Mouse (Mus musculus): ENCODE measurements around the gene Plekho2.

Plekho2 gene

DNA sequence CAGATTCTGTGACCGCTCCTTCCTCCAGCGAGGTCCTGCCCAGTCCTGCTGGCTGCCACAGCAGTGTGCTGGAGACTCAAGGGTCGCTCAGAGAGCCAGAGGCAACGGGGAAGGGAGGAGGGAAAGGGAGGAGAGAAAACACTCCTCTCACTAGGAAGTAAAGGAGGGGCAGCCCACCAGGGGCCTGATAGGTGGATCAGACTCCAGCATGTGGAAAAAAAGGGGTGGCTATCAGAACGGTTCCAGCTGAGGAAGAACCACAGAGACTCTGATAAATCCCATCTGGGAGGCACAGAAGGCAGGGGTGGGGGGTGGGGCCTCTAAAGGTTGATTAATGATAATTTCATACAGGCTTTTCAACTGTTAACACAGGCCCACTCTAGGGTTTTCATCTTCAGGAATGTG, 24.8 kb downstream of the Plekho2 start:
- DNase-seq (ENCODE audit: extremely low spot score, low read depth, low spot score): no peak

DNA sequence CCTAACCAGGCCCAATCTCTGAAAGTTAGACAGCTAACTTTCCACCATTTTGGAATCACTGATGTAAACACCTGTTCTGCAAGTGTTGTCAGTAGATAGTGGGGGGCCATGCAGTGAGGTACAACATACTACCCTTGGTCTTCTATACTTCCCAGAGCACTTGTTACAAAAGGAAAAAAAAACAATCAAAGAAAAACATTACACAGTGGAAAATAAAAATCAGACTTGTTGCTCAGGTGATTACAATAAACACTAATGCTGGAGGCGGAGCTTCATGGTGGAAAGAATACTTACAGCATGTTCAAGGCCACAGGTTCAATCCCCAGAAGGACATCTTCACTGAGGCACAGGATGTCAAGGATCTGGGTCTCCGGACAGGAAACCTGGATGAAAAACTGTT, 27.1 kb downstream of the Plekho2 start:
- DNase-seq (ENCODE audit: extremely low spot score, low read depth, low spot score): no peak

DNA sequence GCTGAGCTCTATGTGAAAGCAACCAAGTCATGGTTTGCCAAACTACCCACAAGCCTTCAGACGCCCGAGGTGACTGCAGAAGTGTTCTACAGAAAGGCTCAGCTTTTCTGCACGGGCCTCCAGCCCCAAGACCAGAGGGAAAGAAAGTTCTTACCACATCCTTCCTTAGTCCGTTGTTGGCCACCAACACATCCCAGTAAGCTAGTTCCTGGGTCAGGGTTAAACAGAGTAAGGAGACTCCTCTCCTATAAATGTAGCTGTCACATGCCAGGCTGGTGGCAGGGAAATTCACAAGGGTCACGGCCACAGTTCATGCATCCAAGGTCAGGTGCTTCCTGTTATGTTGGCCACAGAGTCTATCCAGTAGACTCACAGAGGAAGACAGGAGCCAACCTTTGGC, 27.7 kb downstream of the Plekho2 start:
- DNase-seq (ENCODE audit: extremely low spot score, low read depth, low spot score): no peak

DNA sequence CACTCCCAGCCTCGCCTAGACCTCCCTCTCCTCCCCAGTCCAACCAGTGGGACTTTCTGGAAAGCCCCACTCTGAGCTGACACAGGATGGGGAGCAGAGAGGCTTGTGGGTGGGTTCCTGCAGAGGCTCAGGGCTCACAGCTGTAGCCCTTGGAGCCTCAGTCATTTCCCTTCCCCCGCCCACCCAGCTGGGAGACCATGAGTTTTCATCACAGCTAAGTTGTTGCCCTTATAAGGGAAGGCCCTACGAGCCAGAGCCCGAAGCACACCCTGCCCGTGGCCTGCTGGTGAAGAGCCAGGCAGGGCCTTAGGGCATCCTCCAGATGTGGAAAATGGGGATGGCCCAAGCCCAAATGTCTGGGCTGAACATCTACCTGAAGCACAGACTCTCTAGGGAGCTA, 28.8 kb downstream of the Plekho2 start:
- no peak for DNase-seq (ENCODE audit: extremely low spot score, low read depth, low spot score)

DNA sequence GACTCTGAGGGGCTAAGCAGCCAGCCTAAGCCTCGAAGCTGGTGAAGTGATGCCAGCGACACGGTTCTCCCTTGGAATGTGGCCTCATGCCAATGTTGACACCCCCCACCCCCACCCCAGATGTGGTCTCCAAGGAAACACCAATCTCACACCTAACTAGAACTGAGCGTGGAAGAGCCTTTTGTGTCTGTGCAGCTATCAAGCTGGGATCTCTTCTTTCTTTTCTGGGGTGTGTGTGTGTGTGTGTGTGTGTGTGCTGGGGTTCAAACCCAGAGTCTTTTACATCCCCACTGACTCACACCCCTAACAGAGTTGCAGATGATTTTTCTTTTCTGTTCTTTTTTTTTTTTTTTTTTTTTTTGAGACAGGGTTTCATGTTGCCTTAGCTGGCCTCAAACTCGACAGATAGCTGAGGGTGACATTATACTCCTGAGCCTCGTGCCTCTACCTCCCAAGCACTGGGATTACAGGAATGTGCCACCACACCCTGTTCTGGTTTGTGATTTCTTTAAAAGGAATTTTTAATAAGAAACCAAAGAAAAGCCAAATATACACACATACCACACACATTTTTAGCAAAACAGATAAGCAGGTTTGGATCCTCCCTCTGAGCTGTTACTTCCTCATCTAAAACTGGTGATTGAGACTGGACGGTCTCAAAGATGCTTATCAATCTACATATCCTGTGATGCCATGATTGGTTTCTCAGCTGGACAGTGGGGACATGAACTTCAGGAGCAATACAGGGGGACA, 29.6 kb downstream of the Plekho2 start:
- DNase-seq (ENCODE audit: extremely low spot score, low read depth, low spot score): no peak

DNA sequence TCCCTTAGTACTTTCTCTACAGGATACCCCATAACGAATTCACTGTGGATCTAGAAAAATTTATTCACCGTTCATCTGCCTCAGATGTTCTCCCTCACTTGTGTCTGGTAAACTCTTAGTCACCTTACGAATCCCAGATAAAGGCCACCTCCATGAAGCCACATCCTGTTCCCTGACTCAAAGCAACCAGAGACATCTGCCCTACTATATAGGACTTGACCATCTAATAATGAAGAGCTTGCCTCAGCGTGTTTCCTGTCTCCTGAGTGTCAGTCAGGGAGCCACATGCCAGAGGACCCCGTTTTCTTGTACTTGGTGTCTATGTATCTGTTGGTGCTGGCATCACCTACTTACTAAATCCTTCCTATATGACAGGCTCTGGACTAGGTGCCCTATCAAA, 30.2 kb downstream of the Plekho2 start:
- no peak for DNase-seq (ENCODE audit: extremely low spot score, low read depth, low spot score)

DNA sequence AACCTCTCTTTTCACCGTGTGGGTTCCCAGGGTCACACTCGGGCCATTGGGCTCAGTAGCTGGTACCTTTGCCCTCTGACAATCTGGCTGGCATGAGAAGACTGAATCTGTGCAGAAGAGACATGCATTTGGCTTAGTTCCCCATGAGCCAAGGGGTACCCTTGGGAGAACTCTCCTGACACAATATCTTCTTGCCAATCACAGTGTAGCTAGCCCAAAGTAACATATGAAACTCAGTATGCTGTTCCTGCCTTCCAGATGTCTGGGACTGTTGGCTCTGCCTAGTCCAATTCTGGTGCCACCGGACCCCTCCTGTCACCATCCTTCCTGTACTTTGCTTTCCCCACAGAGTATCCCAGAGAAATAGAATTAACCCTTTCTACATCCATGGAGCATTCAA, 30.7 kb downstream of the Plekho2 start:
- DNase-seq (ENCODE audit: extremely low spot score, low read depth, low spot score): no peak

DNA sequence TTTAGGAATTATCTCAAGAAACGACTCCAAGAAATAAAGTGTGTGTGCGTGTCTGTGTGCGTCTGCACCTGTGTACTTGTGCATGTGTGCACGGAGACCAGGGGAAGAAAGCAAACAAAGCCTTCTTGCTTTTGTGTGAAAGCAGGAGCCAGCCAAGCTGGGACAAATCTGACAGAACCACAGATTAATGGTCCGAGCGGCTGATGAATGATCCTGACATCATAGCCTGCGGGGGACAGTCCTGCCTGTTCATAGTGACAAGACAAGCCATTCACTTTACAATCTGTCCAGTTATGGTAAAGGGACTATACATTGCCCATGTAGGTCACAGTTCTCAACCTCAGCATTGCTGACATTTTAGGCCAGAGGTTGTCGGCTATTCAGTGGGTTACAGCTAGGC, 31.5 kb downstream of the Plekho2 start:
- DNase-seq (ENCODE audit: extremely low spot score, low read depth, low spot score): no peak

DNA sequence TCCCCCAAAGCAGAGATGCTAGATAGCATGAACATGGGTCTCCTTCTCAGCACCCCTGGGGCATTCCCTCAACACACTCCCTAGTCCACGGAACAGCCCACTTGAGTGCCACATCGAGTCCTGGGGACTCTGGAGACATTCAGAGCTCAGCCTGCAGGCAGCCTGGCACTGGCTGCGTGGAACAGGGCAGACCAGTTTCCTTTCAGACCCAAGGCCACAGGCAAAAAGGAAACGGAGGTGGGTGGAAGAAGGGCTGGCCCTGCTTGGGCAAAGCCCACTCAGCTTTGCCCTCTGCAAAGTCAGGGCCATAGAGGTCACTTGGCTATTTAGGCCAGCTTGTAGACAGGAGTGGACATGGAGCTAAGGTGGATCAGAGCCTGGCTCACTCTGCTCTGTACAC, 32.0 kb downstream of the Plekho2 start:
- no peak for DNase-seq (ENCODE audit: extremely low spot score, low read depth, low spot score)

DNA sequence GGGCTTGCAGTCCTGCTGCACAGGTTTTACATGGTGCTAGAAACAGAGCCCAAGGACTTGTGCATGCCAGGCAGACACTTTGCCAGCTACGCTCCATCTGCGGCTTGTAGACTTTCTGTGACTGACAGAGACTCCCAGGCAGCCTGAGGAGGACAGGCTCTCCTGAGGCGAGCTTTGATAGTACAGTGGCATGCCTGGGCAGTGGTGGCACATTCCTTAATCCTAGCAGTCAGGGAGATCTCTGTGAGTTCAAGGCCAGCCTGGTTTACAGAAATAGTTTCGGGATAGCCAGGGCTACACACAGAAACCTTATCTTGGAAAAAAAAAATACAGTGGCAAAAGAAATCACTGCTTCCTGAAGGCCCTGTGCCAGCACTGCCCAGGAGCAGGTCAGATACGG, 32.7 kb downstream of the Plekho2 start:
- no peak for DNase-seq (ENCODE audit: extremely low spot score, low read depth, low spot score)

DNA sequence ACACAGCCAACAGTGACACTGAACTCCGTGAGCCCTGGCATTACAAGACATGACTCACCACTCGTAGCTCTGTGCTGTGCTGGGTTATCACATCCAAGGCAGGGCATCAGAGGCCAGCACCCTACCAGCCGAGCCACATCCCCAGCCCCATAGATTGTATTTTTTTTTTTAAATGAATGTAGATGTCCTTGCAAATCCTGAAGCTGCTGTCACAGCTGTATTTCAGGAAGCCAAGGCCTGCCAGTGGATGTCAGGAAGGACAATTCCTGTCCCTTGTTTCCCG, 33.5 kb downstream of the Plekho2 start:
- no peak for DNase-seq (ENCODE audit: extremely low spot score, low read depth, low spot score)

DNA sequence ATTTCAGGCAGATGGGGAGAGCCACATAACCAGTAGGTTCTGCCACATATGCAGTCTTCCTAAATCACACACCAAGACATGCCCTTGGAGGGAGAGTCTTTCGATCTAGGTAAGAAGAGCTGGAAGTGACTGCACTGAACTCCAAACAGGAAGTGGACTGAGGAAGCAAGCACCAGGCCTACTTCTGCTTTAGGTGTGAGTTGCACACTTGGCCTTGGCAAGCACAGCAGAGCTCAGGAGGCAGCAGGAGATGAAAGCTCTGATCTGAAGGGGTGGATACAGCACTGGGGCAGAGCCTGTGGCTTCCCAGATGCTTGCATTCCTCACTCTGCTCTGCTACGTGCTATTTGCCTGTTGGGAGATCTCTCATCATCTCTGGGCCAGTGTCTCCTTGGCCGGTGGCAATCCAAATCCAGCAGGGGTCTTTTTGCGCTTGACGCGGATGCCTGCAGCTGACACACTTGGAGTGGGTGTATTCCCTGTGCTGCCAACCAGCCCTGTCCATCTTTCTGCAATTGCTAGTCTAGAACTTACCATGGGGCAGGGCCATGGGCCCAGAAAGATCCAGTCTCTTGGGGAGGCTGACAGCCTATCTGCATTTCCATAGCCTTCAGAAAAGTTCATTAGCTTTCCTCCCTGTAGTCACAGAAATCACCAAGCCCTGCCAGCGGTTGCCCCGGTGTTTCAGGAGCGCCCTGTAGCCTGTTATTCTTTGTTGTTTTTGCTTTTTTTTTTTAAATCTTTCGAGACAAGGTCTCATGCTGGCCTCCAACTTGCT, 34.0 kb downstream of the Plekho2 start:
- no peak for DNase-seq (ENCODE audit: extremely low spot score, low read depth, low spot score)

DNA sequence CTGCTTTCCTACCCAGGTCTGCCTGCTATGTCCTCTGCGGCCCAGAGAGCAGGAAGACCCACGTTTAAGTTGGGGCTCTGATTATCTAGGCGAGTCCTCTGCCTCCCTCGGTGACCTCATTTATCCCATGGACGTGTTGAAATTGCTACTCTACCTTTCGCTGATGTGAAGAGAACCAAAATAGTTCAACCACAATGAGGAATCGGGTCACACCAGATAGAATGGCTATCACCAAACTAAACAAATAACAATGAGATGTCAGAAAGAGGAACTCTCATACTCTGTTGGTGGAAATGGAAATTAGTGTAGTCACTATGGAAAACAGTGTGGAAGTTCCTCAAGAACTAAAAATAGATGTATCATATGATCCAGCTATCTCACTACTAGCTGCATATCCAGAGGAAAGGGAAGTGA, 37.7 kb downstream of the Plekho2 start:
- no peak for DNase-seq (ENCODE audit: extremely low spot score, low read depth, low spot score)

DNA sequence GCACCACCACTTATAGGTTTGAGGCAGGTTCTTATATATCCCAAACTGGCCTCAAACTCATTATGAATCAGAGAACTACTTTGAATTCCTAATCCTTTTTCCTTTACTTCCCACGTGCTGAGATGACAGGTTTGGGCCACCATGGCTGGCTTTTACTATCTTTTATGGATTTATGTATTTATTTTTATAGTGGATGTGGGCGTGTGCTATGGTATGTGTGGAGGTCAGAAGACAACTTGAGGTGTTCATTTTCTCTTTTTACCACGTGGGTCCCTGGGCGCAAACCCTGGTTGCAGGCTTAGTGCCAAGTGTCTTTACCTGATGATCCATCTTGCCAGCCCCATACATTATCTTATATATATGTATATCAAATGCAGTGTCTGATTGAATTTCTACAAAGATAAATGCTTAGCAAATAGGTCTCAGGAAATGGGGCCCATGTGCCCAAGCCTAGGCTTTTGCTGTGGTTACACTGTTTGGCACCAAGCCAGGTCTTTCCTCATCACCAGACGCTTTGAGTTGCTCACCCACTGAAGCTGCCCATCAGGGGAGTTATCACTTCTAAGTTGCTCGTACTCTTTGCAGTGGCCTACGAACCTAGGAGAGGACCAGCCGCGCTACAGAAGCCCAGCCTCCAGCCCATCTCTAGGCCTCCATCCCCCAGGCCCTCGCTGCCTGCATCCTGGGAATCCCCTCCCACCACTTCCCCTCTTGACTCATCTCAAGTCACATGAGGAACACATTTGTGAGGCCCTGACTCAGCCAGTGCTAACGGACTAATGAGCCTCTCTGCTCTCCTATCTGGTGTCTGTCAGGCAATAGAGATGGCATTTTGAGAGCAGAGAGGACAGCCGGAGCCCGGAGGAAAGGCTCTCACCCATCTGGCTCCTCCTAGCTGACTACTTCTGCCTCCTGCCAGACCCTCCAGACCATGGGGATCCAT, 38.4 kb downstream of the Plekho2 start:
- no peak for DNase-seq (ENCODE audit: extremely low spot score, low read depth, low spot score)

DNA sequence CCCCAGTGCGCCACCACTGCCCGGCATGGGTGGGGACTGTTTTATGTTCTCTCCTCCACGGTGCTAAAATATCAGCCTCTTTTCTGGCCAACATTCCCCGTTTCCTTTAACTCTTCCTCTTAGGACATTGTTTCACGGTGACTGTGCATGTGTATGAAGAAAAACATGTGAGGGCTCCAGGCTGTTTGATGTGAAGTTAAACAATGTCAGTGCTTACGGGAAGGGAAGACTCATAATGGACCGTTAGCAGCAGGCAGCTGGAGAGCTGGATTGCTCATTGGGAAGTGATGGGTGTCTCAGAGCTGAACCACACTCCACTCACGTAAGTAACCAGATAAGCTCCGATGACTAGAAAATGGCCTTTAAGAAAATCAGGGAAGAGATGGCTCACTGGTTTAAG, 40.1 kb downstream of the Plekho2 start:
- no peak for DNase-seq (ENCODE audit: extremely low spot score, low read depth, low spot score)

DNA sequence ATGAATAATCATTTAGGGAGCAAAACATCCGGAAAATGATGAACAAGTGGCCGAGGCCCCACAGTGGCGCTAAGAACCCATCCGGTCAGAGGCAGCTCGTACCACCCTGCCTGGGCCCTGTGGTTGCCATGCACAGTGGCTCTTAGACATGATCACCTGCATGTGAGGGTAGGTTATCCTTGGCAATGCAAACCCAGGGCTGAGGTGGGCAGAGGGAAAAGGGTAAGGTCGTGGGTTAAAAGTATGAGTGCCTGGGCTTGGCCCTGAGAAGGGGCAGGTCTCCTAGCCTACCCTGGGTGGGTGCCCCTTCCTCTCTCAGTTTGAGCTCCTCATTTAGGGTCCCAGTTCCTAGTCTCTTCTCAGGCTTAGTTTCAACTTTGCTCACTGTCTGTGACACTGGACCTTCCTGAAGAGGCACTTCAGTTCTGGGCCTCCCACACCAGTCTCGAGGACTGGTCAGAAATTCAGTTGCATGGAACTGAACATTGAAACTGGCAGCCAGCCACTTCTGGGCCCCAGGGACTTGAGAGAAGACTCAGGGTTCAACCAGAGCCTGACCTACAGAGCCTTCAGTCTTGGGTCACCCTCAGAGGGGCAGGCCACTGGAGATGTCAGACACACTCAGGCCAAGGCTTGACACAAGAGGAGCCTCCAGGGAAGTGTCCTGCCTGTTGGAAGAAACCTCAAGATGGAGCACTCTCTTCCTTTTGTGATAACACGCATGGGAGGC, 41.8 kb downstream of the Plekho2 start:
- no peak for DNase-seq (ENCODE audit: extremely low spot score, low read depth, low spot score)

DNA sequence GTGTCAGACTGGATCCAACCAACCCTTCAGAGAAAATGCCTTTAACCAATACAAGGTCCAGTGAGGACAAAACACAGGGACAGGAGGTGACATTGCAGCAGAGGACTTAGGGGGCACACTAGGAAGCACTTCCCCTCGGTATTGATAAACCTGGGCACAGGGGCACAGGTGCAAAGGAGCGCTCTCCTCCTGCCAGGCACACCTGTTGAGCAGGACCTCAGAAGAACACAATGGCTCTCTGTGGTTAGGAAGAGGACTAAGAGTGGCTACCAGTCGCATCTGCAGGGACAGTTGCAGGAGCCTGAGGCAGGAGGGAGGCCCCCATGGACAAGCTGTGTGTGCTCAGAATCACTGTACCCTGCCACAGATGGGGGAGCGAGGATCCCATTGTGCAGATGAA, 43.3 kb downstream of the Plekho2 start:
- no peak for DNase-seq (ENCODE audit: extremely low spot score, low read depth, low spot score)

DNA sequence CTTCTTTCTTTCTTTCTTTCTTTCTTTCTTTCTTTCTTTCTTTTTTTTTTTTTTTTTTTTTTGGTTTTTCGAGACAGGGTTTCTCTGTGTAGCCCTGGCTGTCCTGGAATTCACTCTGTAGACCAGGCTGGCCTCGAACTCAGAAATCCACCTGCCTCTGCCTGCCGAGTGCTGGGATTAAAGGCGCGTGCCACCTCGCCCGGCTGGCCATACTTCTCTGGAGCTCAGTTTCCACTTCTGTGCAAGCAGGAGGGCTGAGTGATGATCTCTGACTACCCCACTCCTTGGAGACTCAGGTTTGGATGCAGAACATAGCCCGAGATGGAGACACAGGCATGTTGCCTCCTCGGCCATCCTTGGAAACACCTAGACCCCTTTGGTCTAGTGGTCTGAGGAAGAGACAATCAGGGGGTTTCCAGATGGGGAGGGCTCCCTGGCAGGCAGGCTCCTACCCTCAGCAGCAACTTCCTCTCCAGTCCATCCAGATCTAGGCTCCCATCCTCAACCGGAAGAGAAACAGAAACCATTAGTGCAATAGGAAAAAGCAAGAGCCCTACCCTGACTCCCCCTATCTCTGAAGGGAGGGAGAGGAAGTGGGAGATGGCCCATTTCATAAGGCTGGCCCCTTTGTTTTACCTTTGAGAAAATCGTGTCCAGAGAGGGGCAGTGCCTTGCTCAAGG, 43.9 kb downstream of the Plekho2 start:
- DNase-seq (ENCODE audit: extremely low spot score, low read depth, low spot score): no peak

DNA sequence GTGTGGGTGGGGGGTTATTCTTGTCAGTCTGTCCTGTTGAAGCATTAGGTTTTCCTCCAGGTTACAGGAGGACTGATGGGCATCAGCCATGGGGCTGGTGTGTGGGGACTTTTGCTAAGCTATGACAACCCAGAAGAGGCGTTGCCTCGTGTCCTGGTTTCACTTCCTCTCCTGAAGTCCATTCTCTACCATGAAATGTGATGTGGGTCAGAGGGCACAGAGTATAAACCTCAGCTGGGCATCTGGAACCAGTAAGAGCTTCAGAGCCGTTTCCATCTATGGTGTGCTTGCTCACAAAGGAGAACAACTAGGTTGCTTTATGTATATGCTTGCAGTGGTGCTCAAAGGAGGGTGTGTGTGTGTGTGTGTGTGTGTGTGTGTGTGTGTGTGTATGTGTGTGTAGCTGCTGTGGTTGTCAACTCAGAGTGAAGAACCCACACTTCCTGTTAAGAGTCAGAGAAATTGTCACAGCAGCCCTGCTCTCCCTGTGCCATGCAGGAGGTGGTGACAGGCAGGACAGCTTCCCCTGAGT, 44.6 kb downstream of the Plekho2 start:
- no peak for DNase-seq (ENCODE audit: extremely low spot score, low read depth, low spot score)

DNA sequence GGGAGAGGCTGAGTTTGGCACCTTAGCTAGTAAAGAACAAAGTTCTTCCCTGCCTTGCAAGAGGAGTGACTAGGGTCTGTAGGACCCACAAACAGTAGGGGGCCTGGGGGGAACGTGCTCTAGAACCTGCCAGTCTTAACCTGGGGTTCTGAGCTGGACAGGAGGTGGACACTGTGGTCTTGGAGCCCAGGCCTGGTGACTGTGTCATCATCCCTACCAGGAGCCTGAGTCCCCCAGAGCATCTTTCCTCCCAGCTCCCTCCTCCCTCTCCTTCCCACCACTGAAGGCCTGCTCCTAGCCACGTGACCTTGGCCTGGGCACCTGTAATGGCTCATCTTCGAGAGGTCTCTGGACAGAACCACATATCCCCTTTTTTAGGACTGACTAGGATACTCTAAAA, 45.7 kb downstream of the Plekho2 start:
- DNase-seq (ENCODE audit: extremely low spot score, low read depth, low spot score): no peak

All from hindlimb bud, embryonic 11.5 days (tissue).